Mouse (Mus musculus) liver, postnatal 0 days (tissue): ENCODE measurements around the gene Rasgrp1. TPM values are rescaled to one million over a fixed set of nuclear protein-coding genes. Genes with fewer than 3 reads are reported as not detected.

Experiments used
- ATAC-seq: fragments of 200-750 bp; cut with Nextera tagmentation; 2 replicates; pipeline ENCODE4 v1.8.0; 2017; ENCODE audit warnings: mild to moderate bottlenecking, moderate library complexity
- DNase-seq: peaks from one replicate; pipeline ENCODE4 v3.0.0-alpha.2; 2016
- H3K27ac ChIP-seq: fragments of 300-500 bp; sonication (generic); 2 replicates; pipeline ENCODE4 v1.5.1; 2014; ENCODE audit warnings: antibody characterized with exemption, moderate library complexity, mild to moderate bottlenecking, low read depth
- H3K27me3 ChIP-seq: fragments of 300-500 bp; sonication (generic); 2 replicates; pipeline ENCODE4 v1.6.1; 2014; ENCODE audit warnings: low read length, control low read depth, mixed read lengths; ENCODE audit not compliant: insufficient read depth
- H3K36me3 ChIP-seq: fragments of 300-500 bp; sonication (generic); replicated peaks from 2 replicates; pipeline ENCODE4 v1.6.1; 2014; ENCODE audit warnings: mild to moderate bottlenecking, control low read depth, low read length, moderate library complexity, mixed read lengths; ENCODE audit not compliant: insufficient read depth
- H3K4me1 ChIP-seq: fragments of 300-500 bp; sonication (generic); 2 replicates; pipeline ENCODE4 v1.6.1; 2014; ENCODE audit warnings: antibody characterized with exemption, mild to moderate bottlenecking, control low read depth; ENCODE audit not compliant: insufficient read depth
- H3K4me2 ChIP-seq: fragments of 300-500 bp; sonication (generic); 2 replicates; pipeline ENCODE4 v1.6.1; 2014; ENCODE audit warnings: low read depth, mild to moderate bottlenecking, low read length, moderate library complexity, mixed read lengths
- H3K4me3 ChIP-seq: fragments of 300-500 bp; sonication (generic); 2 replicates; pipeline ENCODE4 v1.5.1; 2014; ENCODE audit warnings: low read depth, low read length
- H3K9ac ChIP-seq: fragments of 300-500 bp; sonication (generic); replicated peaks from 2 replicates; pipeline ENCODE4 v1.6.1; 2014; ENCODE audit warnings: mild to moderate bottlenecking, moderate library complexity
- H3K9me3 ChIP-seq: fragments of 300-500 bp; sonication (generic); 2 replicates; pipeline ENCODE4 v1.6.1; 2016; ENCODE audit warnings: mild to moderate bottlenecking, control low read depth, low read length, mixed read lengths
- CTCF ChIP-seq: sonication (generic); IDR thresholded peaks from 2 replicates; pipeline ENCODE4 v1.5.1; 2016; ENCODE audit warnings: antibody characterized with exemption, low read depth
- EP300 ChIP-seq: IDR thresholded peaks from 2 replicates; pipeline ENCODE4 v1.6.1; 2016; ENCODE audit warnings: antibody characterized with exemption, low read depth, mild to moderate bottlenecking
- WGBS: fragments of 180-500 bp; shearing (Covaris S2); extraction: QIAGEN DNeasy Blood & Tissue Kit; methylation state at CpG from one replicate; pipeline ENCODE4 v1.1.7; 2014; ENCODE audit not compliant: insufficient replicate concordance; 5-methylcytosine and 5-hydroxymethylcytosine counted together
- polyA plus RNA-seq: library from polyadenylated mRNA; unstranded; fragments of >200 nt; fragmentation: Nextera tagmentation; extraction: Ambion mirVana; gene quantifications from 2 replicates; pipeline ENCODE4 v1.2.1, GENCODE M21; 2015

The Rasgrp1 gene
- polyA plus RNA-seq, 1 experiment from 2014 or later = 1.1 TPM

GRCm38 (mm10) chr2:117307959-117308358 is 34.8 kb downstream of the Rasgrp1 start:
- H3K27ac ChIP-seq = no peak overlapping the region
- ATAC-seq (no peak), DNase-seq (no peak)
- TF ChIP-seq CTCF = no peak
- TF ChIP-seq EP300 = no peak
- no peaks in the 10 kb centered on the region for H3K27me3 ChIP-seq
- no peak overlapping the region for H3K4me3 ChIP-seq
- H3K9me3 ChIP-seq = no peaks in the 10 kb centered on the region
- H3K4me1 ChIP-seq = no peaks in the 10 kb centered on the region
- no peak overlapping the region for H3K4me2 ChIP-seq
- no peaks in the 10 kb centered on the region for H3K36me3 ChIP-seq
- H3K9ac ChIP-seq = no peak overlapping the region
- 75% methylated on average over 3 of the region's 3 CpGs for WGBS

- ATAC-seq = no peak
Observed at GRCm38 (mm10) chr2:117304941-117305340, 37.9 kb downstream of the Rasgrp1 start.

GRCm38 (mm10) chr2:117303391-117304350 is 39.1 kb downstream of the Rasgrp1 start:
- Histone ChIP-seq H3K9ac (no peak overlapping the region), H3K4me2 (no peak overlapping the region), H3K4me3 (no peak overlapping the region), H3K27ac (no peak overlapping the region), H3K36me3 (no peaks in the 10 kb centered on the region), H3K9me3 (no peaks in the 10 kb centered on the region), H3K27me3 (no peaks in the 10 kb centered on the region), H3K4me1 (no peaks in the 10 kb centered on the region)
- WGBS = 74% methylated on average over 12 of the region's 12 CpGs
- DNase-seq (peak; percentile 28), ATAC-seq (peak; percentile 47; the same call in 1 of the 2 replicates)
- no peak for TF ChIP-seq EP300
- TF ChIP-seq CTCF = no peak

More at GRCm38 (mm10) chr2:117304941-117305340, 37.9 kb downstream of the Rasgrp1 start:
- no peak for TF ChIP-seq EP300
- no peak for TF ChIP-seq CTCF
- Histone ChIP-seq H3K4me3 (no peak overlapping the region), H3K27ac (no peak overlapping the region), H3K36me3 (no peaks in the 10 kb centered on the region), H3K9ac (no peak overlapping the region), H3K4me2 (no peak overlapping the region), H3K4me1 (no peaks in the 10 kb centered on the region), H3K27me3 (no peaks in the 10 kb centered on the region), H3K9me3 (no peaks in the 10 kb centered on the region)
- WGBS = 75% methylated on average over 5 of the region's 5 CpGs
- no peak for DNase-seq

- Histone ChIP-seq H3K4me3 (no peak overlapping the region), H3K4me1 (no peaks in the 10 kb centered on the region), H3K36me3 (no peaks in the 10 kb centered on the region), H3K9me3 (no peaks in the 10 kb centered on the region), H3K4me2 (no peak overlapping the region), H3K9ac (no peak overlapping the region), H3K27ac (no peak overlapping the region), H3K27me3 (no peaks in the 10 kb centered on the region)
- DNase-seq = no peak
- no peak for ATAC-seq
- WGBS = 75% methylated on average over 16 of the region's 16 CpGs
- TF ChIP-seq EP300 (no peak), CTCF (no peak)
Observed at GRCm38 (mm10) chr2:117299596-117300448, 43.0 kb downstream of the Rasgrp1 start.

GRCm38 (mm10) chr2:117288291-117288690 is 54.5 kb downstream of the Rasgrp1 start:
- H3K9me3 ChIP-seq = no peaks in the 10 kb centered on the region
- no peaks in the 10 kb centered on the region for H3K4me1 ChIP-seq
- no peaks in the 10 kb centered on the region for H3K36me3 ChIP-seq
- H3K27me3 ChIP-seq = no peaks in the 10 kb centered on the region
- no peak overlapping the region for H3K4me3 ChIP-seq
- H3K27ac ChIP-seq = no peak overlapping the region
- WGBS = 79% methylated on average over 7 of the region's 7 CpGs
- H3K4me2 ChIP-seq = no peak overlapping the region
- DNase-seq (no peak), ATAC-seq (no peak)
- no peak for TF ChIP-seq EP300
- TF ChIP-seq CTCF = no peak
- no peak overlapping the region for H3K9ac ChIP-seq

DNA sequence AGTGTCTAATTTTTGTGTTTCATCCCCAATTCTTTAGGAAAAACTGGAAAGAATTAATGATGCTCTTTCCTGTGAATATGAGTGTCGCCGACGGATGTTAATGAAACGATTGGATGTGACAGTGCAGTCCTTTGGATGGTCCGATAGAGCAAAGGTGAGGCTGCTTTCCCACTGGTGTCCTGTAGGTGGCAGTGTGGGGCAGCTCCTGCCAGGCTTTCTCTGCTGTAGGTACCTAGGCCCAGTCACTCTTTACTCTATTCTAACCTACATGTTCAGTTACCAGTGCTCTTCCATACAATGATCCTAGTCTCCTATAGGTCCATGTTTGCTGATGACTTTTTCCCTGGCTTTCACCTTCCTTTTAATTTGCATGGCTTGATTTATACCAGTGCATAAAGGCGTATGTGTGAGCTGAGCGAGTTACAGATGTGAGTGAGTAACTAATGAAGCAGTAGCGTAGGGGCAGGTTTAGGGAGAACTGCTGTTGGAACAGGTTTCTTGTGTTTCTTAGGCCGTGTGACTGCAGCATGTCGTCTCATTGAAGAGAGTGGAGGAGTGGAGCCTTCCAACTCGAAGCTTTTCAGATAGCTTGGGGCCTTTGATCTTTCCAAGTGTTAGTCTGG is 78.9 kb downstream of the Rasgrp1 start:
- no peak overlapping the region for H3K4me3 ChIP-seq
- no peaks in the 10 kb centered on the region for H3K9me3 ChIP-seq
- peak; percentile 76 for DNase-seq
- no peaks in the 10 kb centered on the region for H3K4me1 ChIP-seq
- H3K27me3 ChIP-seq = no peaks in the 10 kb centered on the region
- TF ChIP-seq EP300 (no peak), CTCF (peak; percentile 96)
- no peak overlapping the region for H3K4me2 ChIP-seq
- no peak overlapping the region for H3K9ac ChIP-seq
- WGBS = 64% methylated on average over 11 of the region's 11 CpGs
- peaks cover 21% of the 10 kb centered on the region for H3K36me3 ChIP-seq
- ATAC-seq = peak; percentile 64
- no peak overlapping the region for H3K27ac ChIP-seq
